Mouse (Mus musculus) heart, embryonic 11.5 days (tissue): ENCODE results near the gene Fa2h. TPM values are rescaled to one million over a fixed set of nuclear protein-coding genes. Genes with fewer than 3 reads are reported as not detected.

Experiments
- ATAC-seq: fragments of 200-750 bp; cut with Nextera tagmentation; replicated peaks from 2 replicates; pipeline ENCODE4 v1.8.0; 2017; ENCODE audit warnings: moderate library complexity; ENCODE audit not compliant: insufficient number of reproducible peaks, low FRiP score, low TSS enrichment
- H3K27ac ChIP-seq: fragments of 300-500 bp; sonication (generic); 2 replicates; pipeline ENCODE4 v1.5.1; 2014; ENCODE audit warnings: mild to moderate bottlenecking, low read depth, low read length
- H3K27me3 ChIP-seq: fragments of 300-500 bp; sonication (generic); 2 replicates; pipeline ENCODE4 v1.6.1; 2014; ENCODE audit warnings: mild to moderate bottlenecking, low read length, mixed read lengths; ENCODE audit not compliant: control insufficient read depth, insufficient read depth
- H3K36me3 ChIP-seq: fragments of 300-500 bp; sonication (generic); 2 replicates; pipeline ENCODE4 v1.6.1; 2014; ENCODE audit warnings: mild to moderate bottlenecking, low read length, moderate library complexity, mixed read lengths; ENCODE audit not compliant: control insufficient read depth, insufficient read depth
- H3K4me1 ChIP-seq: fragments of 300-500 bp; sonication (generic); 2 replicates; pipeline ENCODE4 v1.6.1; 2014; ENCODE audit warnings: low read length; ENCODE audit not compliant: control insufficient read depth, insufficient read depth
- H3K4me2 ChIP-seq: fragments of 300-500 bp; sonication (generic); 2 replicates; pipeline ENCODE4 v1.6.1; 2014; ENCODE audit warnings: mild to moderate bottlenecking, moderate library complexity
- H3K4me3 ChIP-seq: fragments of 300-500 bp; sonication (generic); 2 replicates; pipeline ENCODE4 v1.5.1; 2014; ENCODE audit warnings: low read depth, low read length
- H3K9ac ChIP-seq: fragments of 300-500 bp; sonication (generic); 2 replicates; pipeline ENCODE4 v1.6.1; 2014; ENCODE audit warnings: mild to moderate bottlenecking, low read depth, low read length, moderate library complexity
- H3K9me3 ChIP-seq: fragments of 300-500 bp; sonication (generic); replicated peaks from 2 replicates; pipeline ENCODE4 v1.6.1; 2016; ENCODE audit warnings: low read length; ENCODE audit not compliant: control insufficient read depth
- WGBS: fragments of 180-500 bp; shearing (Covaris S2); extraction: QIAGEN DNeasy Blood & Tissue Kit; methylation state at CpG from one replicate; pipeline ENCODE4 v1.1.7; 2014; ENCODE audit not compliant: insufficient replicate concordance; 5-methylcytosine and 5-hydroxymethylcytosine counted together
- polyA plus RNA-seq: library from polyadenylated mRNA; unstranded; fragments of >200 nt; fragmentation: Nextera tagmentation; extraction: Ambion mirVana; gene quantifications from 2 replicates; pipeline ENCODE4 v1.2.1, GENCODE M21; 2014

The Fa2h gene
- polyA plus RNA-seq, 1 experiment from 2014 or later = 0.07 TPM

DNA sequence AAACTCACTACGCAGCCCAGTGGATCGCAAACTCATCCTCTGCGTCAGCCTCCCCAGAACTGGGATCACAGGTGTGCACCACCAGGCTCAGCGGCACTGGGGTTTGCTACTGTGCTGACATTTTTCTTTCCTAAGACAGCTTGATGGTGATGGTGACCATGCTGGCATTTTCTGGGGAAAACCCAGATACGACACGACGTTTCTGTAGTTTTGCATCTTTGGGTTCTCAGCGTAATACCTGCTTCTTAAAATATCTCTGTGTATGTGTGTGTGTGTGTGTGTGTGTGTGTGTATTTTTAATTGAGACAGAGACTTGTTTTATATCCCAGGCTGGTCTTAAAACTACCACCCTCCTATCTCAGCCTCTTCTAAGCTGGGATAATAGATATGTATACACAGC, 26.3 kb downstream of the Fa2h start:
- H3K9ac ChIP-seq = peak overlapping the region; percentile 43; the same call in 1 of the 2 replicates

DNA sequence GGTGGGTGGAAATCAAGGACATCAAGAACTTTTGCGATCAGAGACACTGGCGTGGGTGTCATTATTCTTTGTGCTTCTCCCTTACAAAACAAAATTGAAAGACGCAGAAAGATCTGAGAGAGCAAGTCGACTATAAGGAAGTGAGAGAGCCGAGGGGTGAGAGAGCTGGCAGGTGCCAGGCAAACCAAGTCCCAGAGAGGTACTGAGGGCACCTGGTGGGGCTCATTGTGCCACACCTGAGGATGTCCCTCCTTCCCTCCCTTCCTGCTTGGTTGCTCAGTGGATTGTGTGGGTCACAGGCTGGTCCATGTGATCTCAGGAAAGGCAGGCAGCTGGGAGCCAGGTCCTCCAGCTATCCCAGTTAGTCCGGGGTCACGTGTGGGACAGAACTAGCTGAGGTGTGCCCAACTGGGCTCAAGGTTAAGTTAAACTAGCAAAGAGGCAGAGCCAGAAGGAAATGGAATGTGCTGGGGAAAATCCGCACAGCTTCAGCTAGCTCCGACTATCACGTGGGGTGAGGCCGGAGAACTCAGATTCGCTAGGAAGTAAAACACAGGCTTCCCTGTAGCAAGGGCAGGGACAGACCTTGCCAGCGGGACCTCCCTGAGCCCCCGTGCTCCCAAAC, 26.9 kb downstream of the Fa2h start:
- peak overlapping the region; percentile 48 for H3K4me2 ChIP-seq
- no peak; the same call in 1 of the 2 replicates for ATAC-seq
- no peaks in the 10 kb centered on the region for H3K9me3 ChIP-seq
- 0 out of 2 replicates have a peak, but pooled peaks cover 2% of the 10 kb centered on the region for H3K4me1 ChIP-seq
- no peaks in the 10 kb centered on the region for H3K36me3 ChIP-seq
- H3K9ac ChIP-seq = peak overlapping the region; percentile 43
- 31% methylated on average over 14 of the region's 14 CpGs for WGBS
- peaks cover 2% of the 10 kb centered on the region; the same call in 1 of the 2 replicates for H3K27me3 ChIP-seq
- 0 out of 2 replicates have a peak overlapping the region, but pooled peaks have one; percentile 1 for H3K4me3 ChIP-seq
- H3K27ac ChIP-seq = no peak overlapping the region

More for the DNA sequence above, 26.3 kb downstream of the Fa2h start:
- H3K27me3 ChIP-seq = peaks cover 2% of the 10 kb centered on the region; the same call in 1 of the 2 replicates
- H3K4me1 ChIP-seq = 0 out of 2 replicates have a peak, but pooled peaks cover 2% of the 10 kb centered on the region
- H3K9me3 ChIP-seq = no peaks in the 10 kb centered on the region
- H3K4me3 ChIP-seq = no peak overlapping the region
- peak overlapping the region; percentile 48 for H3K4me2 ChIP-seq
- ATAC-seq = no peak
- WGBS = 81% methylated on average over 8 of the region's 8 CpGs
- H3K36me3 ChIP-seq = no peaks in the 10 kb centered on the region
- H3K27ac ChIP-seq = no peak overlapping the region

DNA sequence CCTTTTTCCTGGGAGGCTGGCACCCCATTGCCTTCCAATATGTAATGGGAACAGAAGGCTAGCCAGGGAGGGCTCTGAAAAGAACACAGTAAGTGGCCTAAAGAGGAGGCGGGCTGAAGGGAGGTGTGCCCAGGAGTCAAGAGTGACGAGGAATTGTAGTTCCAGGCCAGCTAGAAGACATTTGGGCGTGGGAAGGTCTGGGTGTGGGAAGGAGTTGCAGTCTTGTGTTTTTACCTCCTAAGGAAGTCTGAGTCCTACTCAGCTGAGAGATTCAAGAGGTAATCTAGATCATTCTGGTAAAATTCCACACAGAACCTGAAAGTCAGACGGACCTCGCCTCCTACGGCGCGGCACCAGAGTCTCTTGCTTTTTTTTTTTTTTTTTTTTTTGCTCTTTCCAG, 30.1 kb downstream of the Fa2h start:
- Histone ChIP-seq H3K27ac (no peak overlapping the region), H3K9me3 (no peaks in the 10 kb centered on the region), H3K27me3 (peaks cover 7% of the 10 kb centered on the region), H3K4me2 (no peak overlapping the region), H3K36me3 (no peaks in the 10 kb centered on the region), H3K9ac (no peak overlapping the region), H3K4me3 (no peak overlapping the region), H3K4me1 (0 out of 2 replicates have a peak, but pooled peaks cover 2% of the 10 kb centered on the region)
- no peak for ATAC-seq
- 69% methylated on average over 8 of the region's 8 CpGs for WGBS

DNA sequence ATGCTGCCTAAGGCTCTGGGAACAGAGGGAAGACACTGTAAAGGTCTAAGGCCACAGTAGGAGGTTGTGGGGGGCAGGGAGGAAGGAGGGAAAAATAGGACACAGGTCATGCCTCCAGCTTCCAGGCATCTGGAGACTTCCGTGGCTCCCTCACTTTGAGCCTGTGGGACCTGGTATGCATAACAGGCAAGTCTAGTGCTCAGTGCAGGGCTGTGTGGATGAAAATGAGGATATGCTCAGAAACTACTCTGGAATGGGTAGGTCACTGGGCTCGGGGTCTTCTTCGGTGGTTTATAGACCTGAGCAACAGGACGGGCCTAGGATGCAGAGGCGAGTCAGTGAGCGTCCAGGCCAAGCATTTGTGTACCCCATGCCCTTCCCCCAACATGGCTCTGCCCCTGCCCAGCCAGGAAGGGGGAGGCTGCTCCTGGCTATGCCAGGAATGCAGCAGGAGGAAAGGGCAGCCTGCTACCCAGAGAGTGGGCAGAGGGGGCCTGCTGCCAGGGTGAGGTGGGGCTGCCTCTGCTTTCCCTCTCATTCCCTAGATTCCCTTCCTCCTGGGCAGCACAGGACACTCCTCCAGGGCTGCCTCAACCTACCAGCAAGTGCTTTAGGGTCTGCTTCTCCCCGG, 32.9 kb downstream of the Fa2h start:
- Histone ChIP-seq H3K4me1 (no peaks in the 10 kb centered on the region), H3K9ac (no peak overlapping the region), H3K36me3 (no peaks in the 10 kb centered on the region), H3K9me3 (no peaks in the 10 kb centered on the region), H3K4me3 (no peak overlapping the region), H3K27ac (no peak overlapping the region), H3K4me2 (no peak overlapping the region), H3K27me3 (peaks cover 4% of the 10 kb centered on the region; the same call in 1 of the 2 replicates)
- ATAC-seq = no peak
- 45% methylated on average over 7 of the region's 7 CpGs for WGBS

DNA sequence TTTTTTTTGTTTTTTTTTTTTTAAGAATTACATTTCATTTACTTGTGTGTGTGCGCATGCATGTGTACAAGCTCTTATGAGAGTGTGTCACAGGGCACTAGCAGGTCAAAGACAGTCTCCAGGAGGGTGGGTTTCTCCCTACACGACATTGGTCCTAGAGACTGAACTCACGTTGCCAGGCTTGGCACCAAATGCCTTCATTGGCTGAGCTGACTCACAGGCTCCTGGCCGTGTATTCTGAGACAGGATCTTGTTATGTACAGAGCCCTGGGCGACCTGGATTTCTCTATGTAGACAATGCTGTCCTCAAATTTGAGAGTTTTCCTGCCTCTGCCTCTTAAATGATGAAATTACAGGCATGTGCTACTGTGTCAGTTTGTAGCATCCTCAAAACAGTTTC, 33.7 kb downstream of the Fa2h start:
- Histone ChIP-seq H3K4me3 (no peak overlapping the region), H3K27ac (no peak overlapping the region), H3K9ac (no peak overlapping the region), H3K36me3 (no peaks in the 10 kb centered on the region), H3K27me3 (peaks cover 4% of the 10 kb centered on the region; the same call in 1 of the 2 replicates), H3K9me3 (no peaks in the 10 kb centered on the region), H3K4me1 (no peaks in the 10 kb centered on the region), H3K4me2 (no peak overlapping the region)
- no peak for ATAC-seq
- 67% methylated on average over 5 of the region's 5 CpGs for WGBS

DNA sequence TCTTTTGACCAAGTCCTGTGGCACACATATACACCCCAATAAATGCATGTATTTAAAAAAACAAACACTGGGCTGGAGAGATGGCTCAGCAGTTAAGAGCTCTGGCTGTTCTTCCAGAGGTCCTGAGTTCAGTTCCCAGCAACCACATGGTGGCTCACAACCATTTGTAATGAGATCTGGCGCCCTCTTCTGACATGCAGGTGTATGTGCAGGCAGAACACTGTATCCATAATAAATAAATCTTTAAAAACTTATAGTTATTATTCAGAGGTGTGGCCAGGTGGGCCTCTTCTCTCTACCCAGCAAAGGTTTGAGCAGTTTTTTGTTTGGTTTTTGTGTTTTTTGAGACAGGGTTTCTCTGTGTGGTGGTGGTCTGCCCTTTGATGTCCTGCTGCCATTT, 34.7 kb downstream of the Fa2h start:
- Histone ChIP-seq H3K27ac (no peak overlapping the region), H3K36me3 (no peaks in the 10 kb centered on the region), H3K9me3 (no peaks in the 10 kb centered on the region), H3K4me3 (no peak overlapping the region), H3K4me2 (no peak overlapping the region), H3K27me3 (peaks cover 4% of the 10 kb centered on the region; the same call in 1 of the 2 replicates), H3K9ac (no peak overlapping the region), H3K4me1 (no peaks in the 10 kb centered on the region)
- WGBS = 45% methylated on average over 1 of the region's 1 CpGs
- ATAC-seq = no peak

DNA sequence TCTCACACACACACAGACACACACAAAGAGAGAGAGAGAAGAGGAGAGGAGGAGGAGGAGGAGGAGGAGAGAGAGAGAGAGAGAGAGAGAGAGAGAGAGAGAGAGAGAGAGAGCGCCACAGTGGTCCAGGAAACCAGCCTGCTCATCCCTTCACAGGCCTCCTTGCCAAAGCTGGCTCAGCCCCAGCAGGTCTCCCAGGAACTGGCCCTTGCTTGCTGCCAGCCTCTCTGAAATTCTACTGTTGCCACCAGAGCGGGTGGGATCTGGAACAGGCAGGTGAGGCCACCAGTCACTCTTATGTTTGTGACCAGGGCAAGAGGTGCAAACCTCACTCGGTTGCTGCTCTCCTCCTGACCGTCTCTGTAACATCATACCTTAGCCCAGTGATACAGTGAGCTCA, 36.2 kb downstream of the Fa2h start:
- no peak for ATAC-seq
- H3K9ac ChIP-seq = no peak overlapping the region
- H3K4me3 ChIP-seq = no peak overlapping the region
- H3K27me3 ChIP-seq = peaks cover 8% of the 10 kb centered on the region; the same call in 1 of the 2 replicates
- H3K9me3 ChIP-seq = no peaks in the 10 kb centered on the region
- no peak overlapping the region for H3K27ac ChIP-seq
- no peak overlapping the region for H3K4me2 ChIP-seq
- WGBS = 81% methylated on average over 4 of the region's 4 CpGs
- H3K36me3 ChIP-seq = no peaks in the 10 kb centered on the region
- H3K4me1 ChIP-seq = no peaks in the 10 kb centered on the region

DNA sequence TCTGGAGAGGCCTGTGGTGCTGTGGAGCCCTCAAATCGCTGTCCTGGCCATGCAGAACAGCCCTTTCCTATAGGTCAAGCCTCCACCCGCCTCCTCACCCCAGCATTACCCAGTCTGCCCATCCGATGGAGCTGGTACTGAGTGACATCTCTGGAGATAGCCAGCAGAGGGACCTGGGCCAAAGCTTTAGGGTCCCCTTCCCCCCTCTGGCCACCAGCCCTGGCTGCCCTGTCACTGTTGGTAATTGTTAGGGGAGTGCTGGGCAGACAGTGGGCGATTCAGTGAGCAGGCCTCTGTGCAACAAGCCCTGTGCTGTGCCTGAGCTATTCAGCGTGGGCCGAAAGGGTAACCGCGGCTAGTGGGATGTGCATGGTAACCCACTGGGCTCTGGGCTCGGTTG, 40.1 kb downstream of the Fa2h start:
- no peak overlapping the region for H3K4me2 ChIP-seq
- no peak for ATAC-seq

More for the DNA sequence above, 40.1 kb downstream of the Fa2h start:
- Histone ChIP-seq H3K27me3 (peaks cover 3% of the 10 kb centered on the region; the same call in 1 of the 2 replicates), H3K9me3 (no peaks in the 10 kb centered on the region), H3K27ac (no peak overlapping the region), H3K4me3 (no peak overlapping the region), H3K36me3 (no peaks in the 10 kb centered on the region), H3K9ac (no peak overlapping the region), H3K4me1 (no peaks in the 10 kb centered on the region)
- 78% methylated on average over 9 of the region's 9 CpGs for WGBS
